Mouse (Mus musculus) macrophage (primary cell): ENCODE data around the gene Cela3b. TPM values are rescaled to one million over a fixed set of nuclear protein-coding genes. Genes with fewer than 3 reads are reported as not detected.

Source experiments
- H3K27ac ChIP-seq: fragments of 350-480 bp; formaldehyde crosslinking; 2 replicates; pipeline ENCODE4 v1.9.0; 2021
- H3K36me3 ChIP-seq: fragments of 350-480 bp; formaldehyde crosslinking; 2 replicates; pipeline ENCODE4 v1.9.0; 2021; ENCODE audit errors: inconsistent target
- H3K4me3 ChIP-seq: fragments of 350-480 bp; formaldehyde crosslinking; 2 replicates; pipeline ENCODE4 v1.9.0; 2021; ENCODE audit errors: inconsistent target
- H3K79me2 ChIP-seq: fragments of 350-480 bp; formaldehyde crosslinking; 2 replicates; pipeline ENCODE4 v1.9.0; 2021; ENCODE audit errors: inconsistent target
- WGBS: methylation state at CpG from one replicate; pipeline ENCODE4 v1.1.7; 2026; ENCODE audit warnings: inconsistent platforms; ENCODE audit not compliant: missing documents; 5-methylcytosine and 5-hydroxymethylcytosine counted together
- polyA plus RNA-seq: library from polyadenylated mRNA; stranded (reverse); fragments of 250-400 nt; gene quantifications from 3 replicates; pipeline ENCODE4 v1.2.4, GENCODE M21; 2018; ENCODE audit warnings: inconsistent platforms

The Cela3b gene
- polyA plus RNA-seq, 1 experiment from 2014 or later, result not detected

DNA sequence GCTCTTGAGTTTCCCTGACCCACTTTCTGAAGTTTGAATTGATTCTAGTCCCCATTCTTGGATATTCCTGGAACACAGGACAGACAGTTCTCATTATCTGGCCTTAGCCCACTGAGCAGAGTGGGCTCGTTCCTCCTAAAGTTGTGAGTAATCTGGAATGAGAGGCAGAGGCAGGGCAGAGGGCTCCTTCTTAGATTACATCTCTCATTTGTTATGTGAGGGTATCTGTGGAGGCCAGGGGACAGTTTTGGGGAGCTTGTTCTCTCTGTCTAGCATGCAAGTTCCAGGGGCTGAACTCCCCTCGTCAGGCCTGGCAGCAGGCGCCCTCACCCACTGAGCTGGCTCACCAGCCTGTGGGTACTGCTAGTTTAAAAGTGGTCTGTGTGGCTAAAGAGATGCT is 51.3 kb downstream of the Cela3b start:
- Histone ChIP-seq H3K36me3 (no peaks in the 10 kb centered on the region), H3K27ac (no peak overlapping the region), H3K79me2 (peaks cover 37% of the 10 kb centered on the region; the same call in 1 of the 2 replicates), H3K4me3 (no peak overlapping the region)
- 97% methylated on average over 3 of the region's 3 CpGs for WGBS

DNA sequence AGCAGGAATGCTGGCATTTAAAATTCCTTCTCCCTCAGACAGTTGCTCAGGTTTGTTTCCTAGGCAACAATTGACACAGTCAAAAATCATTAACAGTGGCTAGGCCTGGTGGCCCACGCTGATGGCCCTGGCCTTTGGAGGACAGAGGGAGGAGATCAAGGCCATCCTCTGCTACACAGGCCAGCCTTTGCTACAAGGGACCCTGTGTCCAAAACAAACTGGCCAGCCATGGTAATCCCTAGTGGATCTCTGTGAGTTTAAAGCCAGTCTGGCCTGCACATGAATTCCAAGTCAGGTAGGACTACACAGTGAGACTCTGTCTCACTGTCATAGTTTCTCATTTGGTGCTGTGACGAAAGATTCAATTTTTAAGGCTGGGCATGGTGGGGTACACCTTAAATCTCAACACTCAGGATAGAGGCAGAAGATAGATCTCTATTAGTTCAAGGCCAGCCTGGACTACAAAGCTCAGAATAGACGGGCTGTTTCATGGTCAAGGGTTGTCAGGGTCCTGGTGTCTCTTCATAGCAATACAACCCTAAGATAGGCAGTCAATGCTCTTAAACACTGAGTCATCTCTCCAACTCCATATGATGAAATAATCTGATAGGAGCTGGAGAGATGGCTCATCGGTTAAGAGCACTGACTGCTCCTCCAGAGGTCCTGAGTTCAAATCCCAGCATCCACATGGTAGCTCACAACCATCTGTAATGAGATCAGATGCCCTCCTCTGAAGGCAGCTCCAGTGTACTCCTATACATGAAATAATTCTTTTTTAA is 52.6 kb downstream of the Cela3b start:
- H3K79me2 ChIP-seq, result peaks cover 37% of the 10 kb centered on the region; the same call in 1 of the 2 replicates
- 91% methylated on average over 4 of the region's 4 CpGs for WGBS
- no peak overlapping the region for H3K27ac ChIP-seq

DNA sequence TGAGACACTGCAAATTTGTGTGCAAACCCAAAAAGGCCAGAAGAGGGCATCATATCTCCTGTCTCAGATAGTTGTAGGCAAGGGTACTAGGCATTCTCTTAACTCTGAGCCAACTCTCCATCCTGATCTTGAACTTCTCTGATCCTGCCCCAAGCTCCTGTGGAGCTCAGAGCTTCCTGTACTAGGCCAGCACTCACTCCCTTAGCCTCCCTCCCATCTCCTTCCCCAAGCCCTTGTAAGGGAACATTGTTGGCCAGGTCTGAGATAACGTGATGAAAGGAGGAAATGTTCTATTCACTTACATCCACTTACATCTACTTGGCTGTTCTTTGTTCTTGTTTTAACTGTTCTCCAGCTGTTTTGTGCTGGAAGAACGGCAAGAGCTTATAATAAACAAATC is 53.6 kb downstream of the Cela3b start:
- 50% methylated on average over 2 of the region's 2 CpGs for WGBS
- peaks cover 37% of the 10 kb centered on the region; the same call in 1 of the 2 replicates for H3K79me2 ChIP-seq

More for the DNA sequence above, 52.6 kb downstream of the Cela3b start:
- Histone ChIP-seq H3K36me3 (no peaks in the 10 kb centered on the region), H3K4me3 (no peak overlapping the region)

DNA sequence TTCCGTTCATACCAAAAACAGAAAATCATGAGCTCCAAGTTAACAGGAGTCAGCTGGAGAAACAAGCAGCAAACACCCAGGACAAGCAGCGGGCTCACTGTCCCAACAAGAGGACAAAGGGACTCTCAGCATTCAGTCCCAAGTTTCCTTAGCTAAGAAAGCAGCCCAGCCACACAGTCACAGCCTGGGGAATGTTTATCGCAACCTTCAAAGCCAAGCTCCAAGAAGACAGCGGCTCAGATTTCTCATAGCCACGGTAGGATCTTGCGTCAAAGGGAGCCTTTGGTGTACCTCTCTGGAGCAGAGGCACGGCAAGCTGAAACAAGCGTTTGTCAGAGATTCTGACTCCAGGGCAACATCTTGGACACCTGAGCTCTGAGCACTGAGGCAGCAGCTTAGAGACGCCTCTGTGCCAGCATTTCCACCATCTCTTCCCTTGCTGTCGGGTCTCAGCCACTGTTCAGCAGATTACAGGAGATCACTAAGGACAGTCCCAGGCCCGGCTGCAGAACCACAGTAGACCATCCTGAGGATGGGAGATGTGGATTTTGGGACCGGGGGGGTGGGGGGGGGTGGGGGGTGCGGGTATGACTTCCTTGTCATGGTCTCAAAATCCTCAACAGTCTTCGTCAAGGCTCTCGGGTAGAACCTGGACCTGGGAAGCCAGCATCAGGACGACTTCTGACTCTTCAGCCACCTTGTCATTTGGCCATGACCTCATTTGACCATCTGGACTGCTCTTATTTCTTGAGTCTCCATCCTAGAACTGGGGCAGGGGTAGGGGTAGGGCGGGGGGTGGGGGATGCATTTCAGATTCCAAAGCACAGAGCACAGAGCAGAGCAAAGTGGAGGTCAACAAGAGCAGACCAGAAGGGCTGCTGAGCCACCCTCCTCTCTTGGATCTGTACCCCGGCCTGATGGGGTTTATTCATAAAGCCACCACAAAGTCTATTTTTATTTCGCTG is 54.7 kb downstream of the Cela3b start:
- WGBS, result 52% methylated on average over 19 of the region's 19 CpGs
- H3K4me3 ChIP-seq, result no peak overlapping the region
- peak overlapping the region; percentile 58 for H3K27ac ChIP-seq
- H3K79me2 ChIP-seq, result peaks cover 30% of the 10 kb centered on the region; the same call in 1 of the 2 replicates
- no peaks in the 10 kb centered on the region for H3K36me3 ChIP-seq

More for the DNA sequence above, 53.6 kb downstream of the Cela3b start:
- no peak overlapping the region for H3K4me3 ChIP-seq
- H3K27ac ChIP-seq, result peak overlapping the region; percentile 58
- H3K36me3 ChIP-seq, result no peaks in the 10 kb centered on the region

DNA sequence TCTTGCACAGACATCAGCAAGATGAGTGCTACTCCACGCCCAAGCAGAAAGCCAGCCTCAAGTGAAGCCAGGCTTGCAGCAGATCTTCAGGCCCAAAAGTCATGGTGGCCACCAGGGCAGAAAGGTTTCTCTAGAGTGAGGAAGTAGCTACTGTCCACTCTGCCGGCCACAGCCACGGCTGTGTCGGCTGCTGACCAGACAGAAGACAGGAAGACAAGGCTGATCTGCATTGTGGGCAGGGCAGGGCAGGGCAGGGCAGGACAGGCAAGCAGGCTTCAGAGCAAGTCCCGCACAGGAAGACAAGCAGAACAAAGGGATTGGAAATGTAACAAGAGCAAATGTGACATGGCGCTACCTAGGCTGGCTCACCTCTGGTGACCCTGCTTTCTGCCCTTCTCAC is 56.6 kb downstream of the Cela3b start:
- Histone ChIP-seq H3K27ac (peak overlapping the region; percentile 98), H3K36me3 (no peaks in the 10 kb centered on the region), H3K79me2 (peaks cover 17% of the 10 kb centered on the region; the same call in 1 of the 2 replicates), H3K4me3 (no peak overlapping the region)
- WGBS, result 23% methylated on average over 6 of the region's 6 CpGs

DNA sequence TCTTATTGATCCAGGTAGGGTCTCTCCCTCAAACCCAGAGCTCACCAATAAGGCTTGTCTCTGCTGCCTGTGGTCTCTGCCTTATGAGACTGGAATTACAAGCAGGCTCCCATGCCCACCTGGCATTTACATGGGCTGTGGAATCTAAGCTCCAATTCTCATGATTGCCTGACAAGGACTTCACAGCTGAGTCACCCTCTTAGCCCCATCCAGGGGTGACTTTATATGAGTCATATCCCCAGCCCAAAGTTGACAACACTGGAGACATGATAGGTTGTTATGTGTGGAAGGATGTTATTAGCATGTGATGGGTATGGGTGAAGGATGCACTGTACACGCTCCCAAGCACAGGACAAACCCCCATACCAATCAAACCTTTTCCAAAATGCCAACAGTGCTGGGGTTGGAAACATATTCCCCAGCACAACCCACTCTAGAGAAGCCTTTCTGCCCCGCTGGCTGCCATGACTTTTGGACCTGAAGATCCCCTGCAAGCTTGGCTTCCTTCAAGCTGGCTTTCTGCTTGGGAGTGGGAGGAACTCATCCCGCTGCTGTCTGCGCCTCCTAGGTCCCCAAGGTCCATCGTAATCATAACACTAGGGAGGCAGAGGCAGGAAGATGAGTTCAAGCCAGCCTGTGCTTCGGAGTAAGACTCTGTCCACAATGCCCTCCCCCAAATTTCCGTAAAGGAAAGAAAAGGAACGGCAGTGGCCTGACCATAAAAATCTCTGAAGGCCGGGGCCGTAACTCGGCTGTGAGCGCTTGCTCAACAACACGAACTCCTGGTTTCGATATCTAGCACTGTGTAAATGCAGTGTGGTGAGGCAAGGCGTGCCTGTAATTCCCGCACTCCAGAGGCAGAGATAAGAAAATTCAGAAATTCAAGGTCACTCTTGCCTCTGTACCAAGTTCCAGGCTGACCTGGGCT is 58.5 kb downstream of the Cela3b start:
- no peaks in the 10 kb centered on the region for H3K36me3 ChIP-seq
- peaks cover 5% of the 10 kb centered on the region; the same call in 1 of the 2 replicates for H3K79me2 ChIP-seq
- 77% methylated on average over 15 of the region's 16 CpGs for WGBS
- H3K4me3 ChIP-seq, result no peak overlapping the region
- peak overlapping the region; percentile 98 for H3K27ac ChIP-seq

Other genes with a start within 250 kb of the Cela3b start
- not detected in 3 replicates for gene Wnt4, start 153.1 kb downstream of the Cela3b start, polyA plus RNA-seq
- 706 to 958 TPM (median 881 TPM) in 3 replicates for gene Cdc42, start 72.8 kb downstream of the Cela3b start, polyA plus RNA-seq
- not detected in 3 replicates for gene Cela3a, start 20.7 kb downstream of the Cela3b start, polyA plus RNA-seq
- gene 1700013G24Rik, start 22.7 kb upstream of the Cela3b start, polyA plus RNA-seq, result not detected in 3 replicates
- 0.06 to 0.37 TPM (median 0.14 TPM) in 3 replicates for gene Hspg2, start 38.2 kb upstream of the Cela3b start, polyA plus RNA-seq
- not detected in 3 replicates for gene Ldlrad2, start 144.0 kb upstream of the Cela3b start, polyA plus RNA-seq
- 41.3 to 73.5 TPM (median 61.8 TPM) in 3 replicates for gene Usp48, start 163.2 kb upstream of the Cela3b start, polyA plus RNA-seq
- gene Rap1gap, start 234.2 kb upstream of the Cela3b start, polyA plus RNA-seq, result 0.75 to 3.4 TPM (median 1.3 TPM) in 3 replicates